In the genomic region with DNA sequence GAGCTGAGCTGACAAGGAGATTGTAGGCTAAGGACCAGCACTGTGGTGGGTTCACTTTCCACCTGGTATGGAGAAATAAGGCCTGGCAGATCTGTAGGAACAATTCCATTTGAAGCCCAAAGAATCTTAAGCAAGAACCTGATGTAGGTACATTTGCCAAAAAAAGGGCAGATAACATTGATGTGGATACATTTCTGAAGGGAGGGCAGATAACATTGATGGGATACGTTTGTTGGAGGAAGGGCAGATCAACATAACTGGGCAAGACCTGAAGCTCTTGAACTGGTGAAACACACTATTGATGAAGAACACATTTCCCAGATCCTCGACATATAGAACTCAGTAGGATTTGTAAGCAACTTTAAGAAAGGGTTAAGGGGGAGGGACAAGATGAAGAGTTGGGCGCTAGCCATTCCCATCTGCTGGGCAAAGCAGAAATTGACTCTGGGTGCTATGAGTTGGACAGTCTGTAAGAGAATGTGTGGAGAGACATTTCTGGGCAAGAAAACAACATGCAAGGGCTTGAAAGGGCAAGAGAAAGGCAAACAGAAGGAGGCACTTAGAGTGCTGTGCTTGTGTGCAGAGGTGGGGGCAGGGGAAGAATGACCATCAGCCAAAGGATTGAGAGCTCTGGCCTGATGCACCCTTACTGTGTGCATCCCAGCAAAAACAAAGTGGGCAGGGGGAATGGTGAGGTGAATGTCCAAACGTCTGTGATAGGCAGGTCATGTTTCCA, we compare ENCODE assay signal across 18 mouse cellular contexts. TPM values are rescaled to one million over a fixed set of nuclear protein-coding genes. Genes with fewer than 3 reads are reported as not detected.
DNase-seq lines count a peak whose midpoint lies in the region; ATAC-seq and TF ChIP-seq lines count a peak whose summit lies in the region.
"Had no signal": no experiment of that assay in that cellular context is flagged by ENCODE, and none has a peak within 500 bp of the region (broad histone marks: within the 10 kb centered on the region; RNA-seq: fewer than 3 reads in every experiment).

No protein-coding gene starts in this region.

- H3K79me2 ChIP-seq in MEL (ENCODE audit: control insufficient read depth, insufficient read depth, low read length, poor library complexity) = peaks cover 15% of the 10 kb centered on the region

- H3K36me3 ChIP-seq in lung, embryonic 14.5 days (ENCODE audit: insufficient read depth) = no peaks in the 10 kb centered on the region
- H3K36me3 ChIP-seq in MEL (ENCODE audit: control insufficient read depth in 1 of 2, insufficient read depth in 2 of 2, low read length in 2 of 2) = peaks cover 0 to 2% of the 10 kb centered on the region in 2 experiments; a peak in 1 of 4 replicates
- H3K36me3 ChIP-seq: embryonic facial prominence, embryonic 13.5 days; forebrain, embryonic 12.5 days; heart, embryonic 12.5 days; hindbrain, embryonic 15.5 days had no signal

- no peak overlapping the region for H3K9ac ChIP-seq in lung, embryonic 14.5 days
- no peak overlapping the region for H3K9ac ChIP-seq in MEL (ENCODE audit: control insufficient read depth, low read depth, low read length, poor library complexity, severe bottlenecking)
- H3K9ac ChIP-seq: embryonic facial prominence, embryonic 13.5 days; forebrain, embryonic 12.5 days; heart, embryonic 12.5 days; hindbrain, embryonic 15.5 days had no signal

- TF ChIP-seq EP300 in MEL (IDR thresholded peaks at IDR 0.05; ENCODE audit: low read depth in 1 of 2, low read length in 2 of 2) = no peak

- no peak for TF ChIP-seq POLR2A in lung, adult 2 months (IDR thresholded peaks at IDR 0.05; ENCODE audit: borderline replicate concordance, extremely low read depth, low read depth, low read length)
- TF ChIP-seq POLR2A in MEL (IDR thresholded peaks at IDR 0.05; ENCODE audit: control insufficient read depth in 1 of 2, insufficient read depth in 1 of 2, low read depth in 1 of 2, low read length in 2 of 2, poor library complexity in 1 of 2) = no peak

- no peak for TF ChIP-seq CTCF in lung, embryonic 14.5 days (IDR thresholded peaks at IDR 0.05; ENCODE audit: low read depth)
- TF ChIP-seq CTCF in lung, adult 2 months (IDR thresholded peaks at IDR 0.05; ENCODE audit: insufficient read depth, low read length) = no peak
- TF ChIP-seq CTCF in MEL (IDR thresholded peaks at IDR 0.05 in 2 of 3, conservative IDR thresholded peaks at IDR 0.05 in 1 of 3; ENCODE audit: control insufficient read depth in 1 of 3, insufficient read depth in 1 of 3, low read depth in 2 of 3, low read length in 3 of 3, poor library complexity in 1 of 3, severe bottlenecking in 1 of 3) = no peak

- WGBS in lung, embryonic 14.5 days = 45% methylated on average over 4 of the region's 4 CpGs
- WGBS in lung, adult 2 months = 49% methylated on average over 4 of the region's 4 CpGs

- ATAC-seq in lung, embryonic 14.5 days (ENCODE audit: insufficient read depth) = no peak
- ATAC-seq: forebrain, embryonic 16.5 days had no signal

- no peak for TF ChIP-seq RAD21 in MEL (IDR thresholded peaks at IDR 0.05; ENCODE audit: low read depth, low read length)

- no peaks in the 10 kb centered on the region for H3K27me3 ChIP-seq in lung, embryonic 14.5 days (ENCODE audit: insufficient read depth, low read length)
- no peaks in the 10 kb centered on the region for H3K27me3 ChIP-seq in MEL (ENCODE audit: control insufficient read depth in 1 of 2, insufficient read depth in 2 of 2, low read length in 2 of 2)
- H3K27me3 ChIP-seq: embryonic facial prominence, embryonic 13.5 days; forebrain, embryonic 12.5 days; heart, embryonic 12.5 days; hindbrain, embryonic 15.5 days had no signal

- no peaks in the 10 kb centered on the region for H3K9me3 ChIP-seq in lung, embryonic 14.5 days (ENCODE audit: low read depth, low read length)
- H3K9me3 ChIP-seq in MEL (replicated peaks; ENCODE audit: insufficient read depth, low read length) = no peaks in the 10 kb centered on the region
- H3K9me3 ChIP-seq: embryonic facial prominence, embryonic 13.5 days; forebrain, embryonic 12.5 days; heart, embryonic 12.5 days; hindbrain, embryonic 15.5 days had no signal

- no peaks in the 10 kb centered on the region for H3K4me1 ChIP-seq in lung, embryonic 14.5 days (ENCODE audit: insufficient read depth)
- H3K4me1 ChIP-seq in lung, adult 2 months (ENCODE audit: control insufficient read depth, insufficient read depth, low read length) = peaks cover 7% of the 10 kb centered on the region
- H3K4me1 ChIP-seq in MEL (ENCODE audit: control insufficient read depth in 1 of 2, insufficient read depth in 2 of 2, low read length in 2 of 2) = peaks cover 4 to 6% of the 10 kb centered on the region in 2 experiments; a peak in 3 of 4 replicates

- no peak overlapping the region for H3K4me3 ChIP-seq in lung, embryonic 14.5 days (ENCODE audit: low read depth, low read length)
- no peak overlapping the region for H3K4me3 ChIP-seq in lung, adult 2 months (replicated peaks; ENCODE audit: extremely low read depth, low read depth, low read length)
- H3K4me3 ChIP-seq in MEL (ENCODE audit: control insufficient read depth in 1 of 2, insufficient read depth in 1 of 2, low read depth in 2 of 2, low read length in 2 of 2) = no peak overlapping the region
- H3K4me3 ChIP-seq: embryonic facial prominence, embryonic 13.5 days; forebrain, embryonic 12.5 days; heart, embryonic 12.5 days; hindbrain, embryonic 15.5 days had no signal

- no peak overlapping the region for H3K27ac ChIP-seq in lung, embryonic 14.5 days (ENCODE audit: low read depth)
- H3K27ac ChIP-seq in MEL (ENCODE audit: control insufficient read depth, low read depth, low read length) = no peak overlapping the region
- H3K27ac ChIP-seq: embryonic facial prominence, embryonic 13.5 days; forebrain, embryonic 12.5 days; hindbrain, embryonic 15.5 days had no signal

- no peak overlapping the region for H3K4me2 ChIP-seq in lung, embryonic 14.5 days
- H3K4me2 ChIP-seq: embryonic facial prominence, embryonic 13.5 days; forebrain, embryonic 12.5 days; heart, embryonic 12.5 days; hindbrain, embryonic 15.5 days had no signal

- DNase-seq in lung, embryonic 14.5 days = peak; percentile 27
- no peak for DNase-seq in lung, adult 2 months
- DNase-seq in MEL (ENCODE audit: low read depth, low spot score) = no peak
- peak; percentile 45 for DNase-seq in NIH3T3 (ENCODE audit: low read depth)
- DNase-seq in lung, postnatal 25 days (ENCODE audit: low spot score) = peak; percentile 71
- DNase-seq in spleen, adult 12 weeks (ENCODE audit: low spot score) = no peak
- no peak for DNase-seq in spleen, postnatal 10 days (ENCODE audit: low spot score in 2 of 2)
- DNase-seq: adrenal gland, postnatal 25 days; cerebellum, adult 18-20 months; cerebellum, adult 9-11 months; cerebellum, postnatal 36 days; gastrocnemius, postnatal 10 days; heart, postnatal 36 days had no signal

TF ChIP-seq in MEL, 35 proteins besides CTCF, POLR2A, EP300 and RAD21:
- TF ChIP-seq ZNF384 (IDR thresholded peaks at IDR 0.05; ENCODE audit: low read depth, low read length) = peak; percentile 93
- no peak for TF ChIP-seq JUND (IDR thresholded peaks at IDR 0.05; ENCODE audit: low read depth, low read length)
- 0 out of 2 replicates have a peak, but pooled peaks have one; percentile 25 for TF ChIP-seq GATA1 (IDR thresholded peaks at IDR 0.05; ENCODE audit: low read depth, low read length)
- no peak for TF ChIP-seq ZMIZ1 (IDR thresholded peaks at IDR 0.05; ENCODE audit: low read depth, low read length)

RNA-seq across cellular contexts. Expression of gene Acer3, which starts 8.7 kb away (rescaled TPM):
- 22.2 and 27.9 TPM in 2 replicates for polyA plus RNA-seq in lung, embryonic 14.5 days (2014; fragmentation: Nextera tagmentation; extraction: Ambion mirVana)
- polyA plus RNA-seq in lung, adult 2 months (2012; rRNA removed) = 22.0 and 22.6 TPM in 2 replicates
- total RNA-seq in MEL (2012; rRNA removed) = 41.7 and 44.3 TPM in 2 replicates
- polyA plus RNA-seq in MEL (2012; ENCODE audit: insufficient read depth in 1 of 2, insufficient read length in 2 of 2, low read depth in 1 of 2, low replicate concordance in 2 of 2, missing spikeins in 1 of 2) = 10 to 100 TPM in 1 of 2 experiments, not detected in 1; 17.2 TPM

RNA-seq across cellular contexts. Expression of gene Tsku, which starts 48.8 kb away (rescaled TPM):
- polyA plus RNA-seq in lung, embryonic 14.5 days (2014; fragmentation: Nextera tagmentation; extraction: Ambion mirVana) = 13.8 and 15.9 TPM in 2 replicates
- 22.0 and 29.3 TPM in 2 replicates for polyA plus RNA-seq in lung, adult 2 months (2012; rRNA removed)
- 0.12 and 0.16 TPM in 2 replicates for total RNA-seq in MEL (2012; rRNA removed)
- under 1 TPM in 1 of 2 experiments, not detected in 1; 0.99 TPM for polyA plus RNA-seq in MEL (2012; ENCODE audit: insufficient read depth in 1 of 2, insufficient read length in 2 of 2, low read depth in 1 of 2, low replicate concordance in 2 of 2, missing spikeins in 1 of 2)

Comparison
In these comparisons a context has a peak if more than half of its experiments do, and no peak if none do; other contexts are left out.
1. DNase-seq: peak in lung, embryonic 14.5 days (single experiment), NIH3T3 (single experiment) and lung, postnatal 25 days (single experiment); none in lung, adult 2 months (single experiment), MEL (single experiment), spleen, adult 12 weeks (single experiment) and spleen, postnatal 10 days (0 of 2).